8 mouse cellular contexts compared by ENCODE assay signal in the genomic region with DNA sequence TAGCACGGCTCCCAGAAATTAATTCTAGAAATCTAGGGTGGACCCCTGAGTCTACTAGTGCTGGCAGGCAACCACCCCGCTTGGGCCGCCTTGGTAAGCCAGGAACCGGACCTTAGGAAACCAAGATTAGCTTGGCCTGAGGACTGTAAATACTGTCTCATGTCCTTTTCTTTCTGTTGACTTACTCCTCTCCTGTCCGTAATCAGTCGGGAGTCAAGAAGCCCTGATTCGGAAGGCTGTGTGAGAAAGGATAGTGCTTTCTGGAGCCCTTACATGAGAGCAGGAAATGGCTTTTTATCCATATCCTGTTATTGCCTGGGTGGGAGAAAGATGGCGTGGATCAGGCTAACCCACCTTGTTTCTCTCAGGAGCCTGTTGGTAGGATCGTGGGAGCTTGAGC. TPM values are rescaled to one million over a fixed set of nuclear protein-coding genes. Genes with fewer than 3 reads are reported as not detected.
DNase-seq lines count a peak whose midpoint lies in the region; ATAC-seq and TF ChIP-seq lines count a peak whose summit lies in the region.

No protein-coding gene starts in this region.

- DNase-seq in adrenal gland, postnatal 10 days, result peak; percentile 35
- DNase-seq in adrenal gland, postnatal 25 days, result no peak
- peak; percentile 26 for DNase-seq in G1E (ENCODE audit: low spot score)
- DNase-seq in forebrain, embryonic 11.5 days (ENCODE audit: low spot score), result no peak
- no peak for DNase-seq in intestine, embryonic 14.5 days (ENCODE audit: low spot score)
- peak; percentile 27 for DNase-seq in lung, postnatal 36 days
- DNase-seq in ovary, adult 18-20 months (ENCODE audit: low spot score), result no peak
- no peak for DNase-seq in cerebellum, adult 8-10 months

- no peaks in the 10 kb centered on the region for H3K27me3 ChIP-seq in G1E (ENCODE audit: insufficient read depth, low read length)
- no peaks in the 10 kb centered on the region for H3K27me3 ChIP-seq in forebrain, embryonic 11.5 days (ENCODE audit: control insufficient read depth, insufficient read depth, low read length)
- no peaks in the 10 kb centered on the region for H3K27me3 ChIP-seq in intestine, embryonic 14.5 days (replicated peaks; ENCODE audit: control insufficient read depth, insufficient read depth, low read length)

- no peak for ATAC-seq in G1E (ENCODE audit: extremely low read depth, insufficient number of reproducible peaks, low FRiP score, poor library complexity, severe bottlenecking)
- ATAC-seq in forebrain, embryonic 11.5 days (replicated peaks; ENCODE audit: low FRiP score), result no peak
- ATAC-seq in intestine, embryonic 14.5 days (replicated peaks; ENCODE audit: low FRiP score, low TSS enrichment, low read depth), result no peak

- H3K27ac ChIP-seq in forebrain, embryonic 11.5 days (ENCODE audit: low read depth, low read length), result no peak overlapping the region
- peak overlapping the region; percentile 95 for H3K27ac ChIP-seq in intestine, embryonic 14.5 days (ENCODE audit: low read depth)

- peak overlapping the region; percentile 78 for H3K4me3 ChIP-seq in G1E (ENCODE audit: low read depth, low read length)
- peak overlapping the region; percentile 62 for H3K4me3 ChIP-seq in forebrain, embryonic 11.5 days (ENCODE audit: low read depth, low read length)
- H3K4me3 ChIP-seq in intestine, embryonic 14.5 days (ENCODE audit: low read depth, low read length), result peak overlapping the region; percentile 90

- H3K9me3 ChIP-seq in G1E (replicated peaks), result 0 out of 2 replicates have a peak, but pooled peaks cover 2% of the 10 kb centered on the region
- H3K9me3 ChIP-seq in forebrain, embryonic 11.5 days (ENCODE audit: control insufficient read depth, low read length), result no peaks in the 10 kb centered on the region; the same call in 1 of the 2 replicates
- H3K9me3 ChIP-seq in intestine, embryonic 14.5 days (ENCODE audit: control insufficient read depth, low read length), result no peaks in the 10 kb centered on the region

- H3K4me2 ChIP-seq in forebrain, embryonic 11.5 days (ENCODE audit: low read depth, low read length, severe bottlenecking), result peak overlapping the region; percentile 55
- H3K4me2 ChIP-seq in intestine, embryonic 14.5 days (ENCODE audit: low read length), result peak overlapping the region; percentile 94

- peaks cover 42% of the 10 kb centered on the region for H3K4me1 ChIP-seq in G1E (ENCODE audit: insufficient read depth, low read depth, low read length)
- peaks cover 6% of the 10 kb centered on the region; the same call in 1 of the 2 replicates for H3K4me1 ChIP-seq in forebrain, embryonic 11.5 days (replicated peaks; ENCODE audit: control insufficient read depth, insufficient read depth, low read length)
- H3K4me1 ChIP-seq in intestine, embryonic 14.5 days (replicated peaks; ENCODE audit: control insufficient read depth, insufficient read depth, low read length), result peaks cover 14% of the 10 kb centered on the region

- TF ChIP-seq CTCF in G1E (IDR thresholded peaks at IDR 0.05; ENCODE audit: low read depth, low read length), result no peak

- peaks cover 33% of the 10 kb centered on the region for H3K36me3 ChIP-seq in G1E (replicated peaks)
- H3K36me3 ChIP-seq in forebrain, embryonic 11.5 days (ENCODE audit: control insufficient read depth, insufficient read depth, low read length), result no peaks in the 10 kb centered on the region
- peaks cover 7% of the 10 kb centered on the region; the same call in 1 of the 2 replicates for H3K36me3 ChIP-seq in intestine, embryonic 14.5 days (ENCODE audit: control insufficient read depth, insufficient read depth, low read length)

- WGBS in forebrain, embryonic 11.5 days, result 36% methylated on average over 9 of the region's 9 CpGs
- 11% methylated on average over 9 of the region's 9 CpGs for WGBS in intestine, embryonic 14.5 days

- peak overlapping the region; percentile 97 for H3K9ac ChIP-seq in forebrain, embryonic 11.5 days (ENCODE audit: low read length)
- peak overlapping the region; percentile 94 for H3K9ac ChIP-seq in intestine, embryonic 14.5 days (ENCODE audit: low read length)

RNA-seq across cellular contexts. Expression of gene Kctd20, which starts 1.5 kb away (rescaled TPM):
- total RNA-seq in adrenal gland, postnatal 10 days (2021), result 10 to 100 TPM; 76.1 to 76.7 TPM
- 47.8 and 69.8 TPM in 2 replicates for total RNA-seq in adrenal gland, postnatal 25 days (2021)
- total RNA-seq in G1E (2014; fragmentation: Nextera tagmentation), result 47.3 and 66.3 TPM in 2 replicates
- 42.7 and 51.0 TPM in 2 replicates for total RNA-seq in G1E (2017)
- polyA plus RNA-seq in G1E (2012), result 91.6 and 123 TPM in 2 replicates
- polyA plus RNA-seq in forebrain, embryonic 11.5 days (2014; fragmentation: Nextera tagmentation; extraction: Ambion mirVana), result 112 and 116 TPM in 2 replicates
- 72.6 and 82.4 TPM in 2 replicates for polyA plus RNA-seq in intestine, embryonic 14.5 days (2014; fragmentation: Nextera tagmentation; extraction: Ambion mirVana)

RNA-seq across cellular contexts. Expression of gene Pxt1, which starts 9.6 kb away (rescaled TPM):
- total RNA-seq in adrenal gland, postnatal 10 days (2021), result under 1 TPM; 0.90 to 0.91 TPM
- not detected in 2 replicates for total RNA-seq in adrenal gland, postnatal 25 days (2021)
- total RNA-seq in G1E (2014; fragmentation: Nextera tagmentation) (0.73 TPM in 1 of 2 replicates, not detected in the other), G1E (2017) (not detected in 2 replicates)
- 0.23 and 0.29 TPM in 2 replicates for polyA plus RNA-seq in G1E (2012)
- 0.28 TPM in 1 of 2 replicates, not detected in the other for polyA plus RNA-seq in forebrain, embryonic 11.5 days (2014; fragmentation: Nextera tagmentation; extraction: Ambion mirVana)
- not detected in 2 replicates for polyA plus RNA-seq in intestine, embryonic 14.5 days (2014; fragmentation: Nextera tagmentation; extraction: Ambion mirVana)

RNA-seq across cellular contexts. Expression of gene 4930539E08Rik, which starts 38.1 kb away (rescaled TPM):
- total RNA-seq in adrenal gland, postnatal 10 days (2021), result under 1 TPM; 0.09 to 0.12 TPM
- not detected in 2 replicates for total RNA-seq in adrenal gland, postnatal 25 days (2021)
- total RNA-seq in G1E (2014; fragmentation: Nextera tagmentation) (not detected in 2 replicates), G1E (2017) (0.11 and 0.12 TPM in 2 replicates)
- polyA plus RNA-seq in G1E (2012), result not detected in 2 replicates
- polyA plus RNA-seq in forebrain, embryonic 11.5 days (2014; fragmentation: Nextera tagmentation; extraction: Ambion mirVana), result 0.16 and 0.19 TPM in 2 replicates
- polyA plus RNA-seq in intestine, embryonic 14.5 days (2014; fragmentation: Nextera tagmentation; extraction: Ambion mirVana), result 3.6 and 4.5 TPM in 2 replicates

RNA-seq across cellular contexts. Expression of gene Stk38, which starts 54.5 kb away (rescaled TPM):
- 10 to 100 TPM; 55.0 to 76.8 TPM for total RNA-seq in adrenal gland, postnatal 10 days (2021)
- 79.5 TPM in 2 replicates for total RNA-seq in adrenal gland, postnatal 25 days (2021)
- 206 and 234 TPM in 2 replicates for total RNA-seq in G1E (2014; fragmentation: Nextera tagmentation)
- total RNA-seq in G1E (2017), result 73.5 and 82.7 TPM in 2 replicates
- polyA plus RNA-seq in G1E (2012), result 97.6 and 107 TPM in 2 replicates
- polyA plus RNA-seq in forebrain, embryonic 11.5 days (2014; fragmentation: Nextera tagmentation; extraction: Ambion mirVana), result 134 and 143 TPM in 2 replicates
- 91.6 and 108 TPM in 2 replicates for polyA plus RNA-seq in intestine, embryonic 14.5 days (2014; fragmentation: Nextera tagmentation; extraction: Ambion mirVana)

Comparison
In these comparisons a context has a peak if more than half of its experiments do, and no peak if none do; other contexts are left out.
1. DNase-seq: peak in adrenal gland, postnatal 10 days (single experiment), G1E (single experiment) and lung, postnatal 36 days (single experiment); none in adrenal gland, postnatal 25 days (single experiment), forebrain, embryonic 11.5 days (single experiment), intestine, embryonic 14.5 days (single experiment), ovary, adult 18-20 months (single experiment) and cerebellum, adult 8-10 months (single experiment).
2. Peak in every context shown above with its lines, with median percentiles within 50 percentile points of each other: H3K4me3 ChIP-seq.